Mouse (Mus musculus) kidney, adult 2 months (tissue): ENCODE data around the gene Phf24. TPM values are rescaled to one million over a fixed set of nuclear protein-coding genes. Genes with fewer than 3 reads are reported as not detected.

Experiments
- DNase-seq: peaks from one replicate; pipeline ENCODE4 v3.0.0; 2021
- H3K27ac ChIP-seq: fragments of 200-500 bp; 2 replicates; pipeline ENCODE4 v1.5.1; 2012; ENCODE audit warnings: low read depth, low read length, control low read depth, inconsistent platforms; ENCODE audit not compliant: insufficient read depth
- H3K27me3 ChIP-seq: fragments of 200-500 bp; replicated peaks from 2 replicates; pipeline ENCODE4 v1.6.1; 2012; ENCODE audit warnings: mild to moderate bottlenecking, moderate library complexity, low read length, inconsistent platforms; ENCODE audit not compliant: control insufficient read depth, insufficient read depth
- H3K36me3 ChIP-seq: fragments of 200-500 bp; 2 replicates; pipeline ENCODE4 v1.6.1; 2012; ENCODE audit warnings: mild to moderate bottlenecking, moderate library complexity, low read length, inconsistent platforms; ENCODE audit not compliant: control insufficient read depth, insufficient read depth
- H3K4me1 ChIP-seq: fragments of 200-500 bp; 2 replicates; pipeline ENCODE4 v1.6.1; 2011; ENCODE audit warnings: low read length; ENCODE audit not compliant: control insufficient read depth, insufficient read depth
- H3K4me3 ChIP-seq: fragments of 200-500 bp; 2 replicates; pipeline ENCODE4 v1.5.1; 2011; ENCODE audit warnings: mild to moderate bottlenecking, low read depth, low read length, control low read depth; ENCODE audit not compliant: insufficient read depth
- CTCF ChIP-seq: fragments of 200-500 bp; conservative IDR thresholded peaks from 2 replicates; pipeline ENCODE4 v1.5.1; 2011; ENCODE audit warnings: low read depth, mild to moderate bottlenecking, control low read depth, low read length, moderate library complexity, mixed read lengths; ENCODE audit not compliant: insufficient read depth, insufficient read length
- POLR2A ChIP-seq: fragments of 200-500 bp; IDR thresholded peaks from one replicate; pipeline ENCODE4 v1.6.1; 2011; ENCODE audit warnings: low read depth, low read length, control low read depth
- WGBS: fragments of 180-500 bp; shearing (Covaris S2); methylation state at CpG from one replicate; pipeline ENCODE4 v1.1.7; 2018; 5-methylcytosine and 5-hydroxymethylcytosine counted together
- polyA plus RNA-seq: library from polyadenylated mRNA; depleted of rRNA; stranded (reverse); fragments of >200 nt; gene quantifications from 2 replicates; pipeline ENCODE4 v1.2.3, GENCODE M21; 2012

Gene Phf24
- polyA plus RNA-seq, 1 experiment = 1.1 TPM

- Histone ChIP-seq H3K4me3 (no peak overlapping the region), H3K27ac (no peak overlapping the region), H3K36me3 (no peaks in the 10 kb centered on the region), H3K27me3 (no peaks in the 10 kb centered on the region), H3K4me1 (no peaks in the 10 kb centered on the region)
- WGBS = 35% methylated on average over 5 of the region's 5 CpGs
- peak; percentile 75 for DNase-seq
- TF ChIP-seq CTCF = peak; percentile 79
- TF ChIP-seq POLR2A = no peak
Observed at GRCm38 (mm10) chr4:42876586-42877291, 39.7 kb upstream of the Phf24 start.

GRCm38 (mm10) chr4:42877657-42878056 is 38.8 kb upstream of the Phf24 start:
- H3K27ac ChIP-seq = no peak overlapping the region
- TF ChIP-seq CTCF (no peak), POLR2A (no peak)
- no peaks in the 10 kb centered on the region for H3K27me3 ChIP-seq
- no peak overlapping the region for H3K4me3 ChIP-seq
- WGBS = 77% methylated on average over 2 of the region's 2 CpGs
- no peaks in the 10 kb centered on the region for H3K36me3 ChIP-seq
- DNase-seq = no peak
- H3K4me1 ChIP-seq = no peaks in the 10 kb centered on the region

DNA sequence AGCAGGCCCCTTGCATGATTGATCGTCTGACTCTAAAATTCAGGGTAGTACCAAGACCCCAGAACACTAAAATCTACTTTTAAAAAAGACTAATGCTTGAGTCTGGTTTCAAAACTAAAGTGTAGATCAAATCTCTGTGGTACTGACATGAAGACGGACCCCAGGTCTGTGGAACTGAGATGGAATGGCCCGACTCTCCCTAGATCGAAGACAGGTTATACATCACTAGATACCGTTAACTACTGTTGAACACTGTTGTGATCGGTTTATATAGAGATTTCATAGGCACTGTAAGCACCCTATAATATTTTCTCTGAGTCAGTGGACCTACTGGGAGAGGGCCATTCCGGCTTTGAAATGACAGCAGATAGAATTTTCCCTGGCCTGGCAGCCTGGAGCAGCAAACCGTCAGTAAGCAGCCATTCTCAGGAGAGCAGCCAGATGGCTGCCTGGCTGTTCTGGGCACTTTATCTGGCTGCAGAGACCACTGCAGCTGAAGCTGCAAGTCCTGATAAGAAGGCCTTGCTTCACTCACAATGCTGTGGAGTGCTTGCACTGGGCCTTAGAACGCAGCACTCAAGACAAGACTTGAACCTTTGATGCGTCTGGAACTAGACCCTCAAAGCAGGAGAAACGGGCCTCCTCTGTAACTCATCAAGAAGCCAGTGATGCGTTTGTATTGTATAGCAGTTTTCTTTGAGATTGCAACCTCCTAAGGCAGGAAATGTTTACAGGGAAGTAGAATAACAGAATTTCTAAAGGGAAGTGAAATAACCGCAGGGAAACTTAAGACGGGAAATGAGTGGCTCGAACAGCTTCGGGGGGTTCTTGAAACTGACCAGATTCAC is 36.4 kb upstream of the Phf24 start:
- H3K36me3 ChIP-seq = no peaks in the 10 kb centered on the region
- TF ChIP-seq CTCF = no peak
- TF ChIP-seq POLR2A = no peak
- DNase-seq = no peak
- no peaks in the 10 kb centered on the region for H3K4me1 ChIP-seq
- H3K27ac ChIP-seq = no peak overlapping the region
- H3K4me3 ChIP-seq = no peak overlapping the region
- WGBS = 77% methylated on average over 16 of the region's 16 CpGs
- no peaks in the 10 kb centered on the region for H3K27me3 ChIP-seq

GRCm38 (mm10) chr4:42880677-42880948 is 35.8 kb upstream of the Phf24 start:
- 48% methylated on average over 1 of the region's 1 CpGs for WGBS
- Histone ChIP-seq H3K36me3 (no peaks in the 10 kb centered on the region), H3K4me1 (no peaks in the 10 kb centered on the region), H3K27ac (no peak overlapping the region), H3K4me3 (no peak overlapping the region), H3K27me3 (no peaks in the 10 kb centered on the region)
- TF ChIP-seq POLR2A = no peak
- no peak for TF ChIP-seq CTCF
- DNase-seq = no peak

- Histone ChIP-seq H3K4me3 (no peak overlapping the region), H3K4me1 (no peaks in the 10 kb centered on the region), H3K27ac (no peak overlapping the region), H3K27me3 (no peaks in the 10 kb centered on the region), H3K36me3 (no peaks in the 10 kb centered on the region)
- TF ChIP-seq CTCF (no peak), POLR2A (no peak)
- 85% methylated on average over 6 of the region's 6 CpGs for WGBS
- no peak for DNase-seq
Observed at GRCm38 (mm10) chr4:42886926-42887325, 29.5 kb upstream of the Phf24 start.

- Histone ChIP-seq H3K4me3 (no peak overlapping the region), H3K27ac (no peak overlapping the region), H3K36me3 (no peaks in the 10 kb centered on the region), H3K4me1 (no peaks in the 10 kb centered on the region), H3K27me3 (no peaks in the 10 kb centered on the region)
- DNase-seq = no peak
- 92% methylated on average over 6 of the region's 6 CpGs for WGBS
- TF ChIP-seq CTCF (no peak), POLR2A (no peak)
Observed at GRCm38 (mm10) chr4:42888806-42889205, 27.7 kb upstream of the Phf24 start.

- 68% methylated on average over 7 of the region's 7 CpGs for WGBS
- TF ChIP-seq CTCF (no peak), POLR2A (no peak)
- no peaks in the 10 kb centered on the region for H3K36me3 ChIP-seq
- no peak overlapping the region for H3K27ac ChIP-seq
- no peak overlapping the region for H3K4me3 ChIP-seq
- H3K4me1 ChIP-seq = no peaks in the 10 kb centered on the region
- no peak for DNase-seq
- H3K27me3 ChIP-seq = no peaks in the 10 kb centered on the region
Observed at GRCm38 (mm10) chr4:42891176-42891575, 25.3 kb upstream of the Phf24 start.
